Mouse (Mus musculus) ES-Bruce4 (cell line): ENCODE results near the gene Cybc1. TPM values are rescaled to one million over a fixed set of nuclear protein-coding genes. Genes with fewer than 3 reads are reported as not detected.

Experiments used
- H3K27ac ChIP-seq: 2 replicates; pipeline ENCODE4 v1.5.1; 2012; ENCODE audit warnings: low read length, inconsistent platforms; ENCODE audit not compliant: insufficient read depth
- H3K27me3 ChIP-seq: 2 replicates; pipeline ENCODE4 v1.6.1; 2012; ENCODE audit warnings: mild to moderate bottlenecking, low read length, inconsistent platforms; ENCODE audit not compliant: control insufficient read depth, poor library complexity, insufficient read depth, severe bottlenecking
- H3K36me3 ChIP-seq: 2 replicates; pipeline ENCODE4 v1.6.1; 2012; ENCODE audit warnings: inconsistent platforms, mild to moderate bottlenecking, low read length, moderate library complexity; ENCODE audit not compliant: control insufficient read depth, poor library complexity, insufficient read depth, severe bottlenecking
- H3K4me1 ChIP-seq: one replicate; pipeline ENCODE4 v1.8.1; 2011; ENCODE audit warnings: low read length; ENCODE audit not compliant: control insufficient read depth, insufficient read depth
- H3K4me3 ChIP-seq: 2 replicates; pipeline ENCODE4 v1.5.1; 2011; ENCODE audit warnings: low read depth, mild to moderate bottlenecking, low read length
- H3K9ac ChIP-seq: 2 replicates; pipeline ENCODE4 v1.6.1; 2012; ENCODE audit warnings: low read depth, mild to moderate bottlenecking, inconsistent platforms; ENCODE audit not compliant: poor library complexity, severe bottlenecking
- H3K9me3 ChIP-seq: replicated peaks from 2 replicates; pipeline ENCODE4 v1.6.1; 2012; ENCODE audit warnings: mild to moderate bottlenecking, low read length, inconsistent platforms; ENCODE audit not compliant: control insufficient read depth, poor library complexity, insufficient read depth, severe bottlenecking
- CTCF ChIP-seq: IDR thresholded peaks from one replicate; pipeline ENCODE4 v1.8.1; 2011; ENCODE audit warnings: low read depth, low read length
- EP300 ChIP-seq: IDR thresholded peaks from 2 replicates; pipeline ENCODE4 v1.6.1; 2011; ENCODE audit warnings: low read depth, low read length; ENCODE audit not compliant: insufficient read depth
- POLR2A ChIP-seq: IDR thresholded peaks from one replicate; pipeline ENCODE4 v1.8.1; 2011; ENCODE audit warnings: low read length; ENCODE audit not compliant: insufficient read depth
- polyA plus RNA-seq: library from polyadenylated mRNA; stranded (reverse); fragments of >200 nt; gene quantifications from 2 replicates; pipeline ENCODE4 v1.2.4, GENCODE M21; 2011; ENCODE audit warnings: low read depth; ENCODE audit not compliant: missing spikeins, insufficient read depth, insufficient read length

The Cybc1 gene
- polyA plus RNA-seq, 1 experiment, result 14.7 TPM

DNA sequence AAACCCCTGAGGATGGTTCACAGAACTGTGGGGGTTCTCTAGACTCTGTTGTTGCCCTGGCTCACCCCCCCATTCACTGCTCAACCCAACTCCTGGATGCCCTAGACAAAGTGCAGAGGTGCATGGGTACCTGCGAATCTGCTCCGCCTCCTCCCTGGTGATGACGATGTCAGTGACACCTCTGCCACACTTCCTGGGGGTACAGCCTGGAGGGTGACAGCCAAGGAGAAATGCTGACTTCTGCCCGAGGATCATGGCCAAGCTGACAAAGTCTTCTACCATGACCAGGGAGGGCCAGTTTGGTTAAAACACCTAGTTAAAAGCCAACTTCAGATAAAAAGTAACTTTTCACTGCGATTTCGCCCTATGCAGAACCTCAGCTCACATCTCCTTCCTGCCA lies 28.3 kb downstream of the Cybc1 start:
- Histone ChIP-seq H3K27me3 (no peaks in the 10 kb centered on the region), H3K36me3 (no peaks in the 10 kb centered on the region), H3K9ac (no peak overlapping the region), H3K9me3 (no peaks in the 10 kb centered on the region), H3K4me3 (no peak overlapping the region), H3K27ac (no peak overlapping the region), H3K4me1 (no peaks in the 10 kb centered on the region)
- TF ChIP-seq CTCF (no peak), POLR2A (no peak)

DNA sequence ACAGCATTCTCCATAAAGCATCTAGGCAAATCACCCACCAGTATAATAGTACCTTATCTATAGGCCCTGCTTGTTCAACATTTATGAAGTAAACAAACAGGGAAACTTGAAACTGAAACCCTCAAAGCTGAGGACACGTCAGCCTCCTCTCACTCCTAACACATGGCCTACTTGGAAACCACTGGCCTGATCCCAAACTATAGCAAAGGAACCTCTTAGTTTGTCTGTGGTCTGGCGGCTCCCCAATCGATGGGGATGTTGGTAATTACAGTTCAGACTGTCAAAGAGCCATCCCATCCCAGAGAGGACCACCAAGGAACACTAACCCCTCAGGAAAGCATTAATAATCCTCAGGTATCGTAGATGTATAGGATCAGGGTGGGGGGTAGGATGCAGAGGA lies 29.3 kb downstream of the Cybc1 start:
- Histone ChIP-seq H3K36me3 (no peaks in the 10 kb centered on the region), H3K4me1 (no peaks in the 10 kb centered on the region), H3K9me3 (no peaks in the 10 kb centered on the region), H3K27ac (no peak overlapping the region), H3K9ac (no peak overlapping the region), H3K4me3 (no peak overlapping the region), H3K27me3 (no peaks in the 10 kb centered on the region)
- no peak for TF ChIP-seq EP300
- no peak for TF ChIP-seq POLR2A
- TF ChIP-seq CTCF, result no peak

DNA sequence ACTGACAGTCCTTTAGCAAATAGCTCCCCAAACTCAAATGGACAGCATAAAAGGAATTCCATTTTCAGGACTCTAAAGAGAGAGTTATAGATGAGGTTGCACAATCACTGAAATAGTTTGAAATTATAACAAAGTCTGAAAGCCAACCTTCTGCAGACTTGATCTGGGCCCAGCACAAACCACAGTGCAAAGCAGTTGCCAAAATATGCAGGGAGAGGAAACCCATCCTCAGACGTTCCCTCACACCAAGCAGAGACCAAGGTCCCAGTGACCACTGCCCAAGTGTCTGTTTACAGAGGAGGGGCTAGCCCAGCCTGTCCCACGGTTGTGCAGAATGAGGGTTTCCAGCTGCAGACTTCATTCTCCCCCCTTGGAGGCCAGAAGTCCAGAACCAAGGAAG lies 30.5 kb downstream of the Cybc1 start:
- Histone ChIP-seq H3K4me1 (no peaks in the 10 kb centered on the region), H3K27me3 (no peaks in the 10 kb centered on the region), H3K4me3 (no peak overlapping the region), H3K9ac (no peak overlapping the region), H3K36me3 (no peaks in the 10 kb centered on the region), H3K9me3 (no peaks in the 10 kb centered on the region), H3K27ac (no peak overlapping the region)
- TF ChIP-seq EP300, result no peak
- TF ChIP-seq CTCF, result no peak
- no peak for TF ChIP-seq POLR2A

DNA sequence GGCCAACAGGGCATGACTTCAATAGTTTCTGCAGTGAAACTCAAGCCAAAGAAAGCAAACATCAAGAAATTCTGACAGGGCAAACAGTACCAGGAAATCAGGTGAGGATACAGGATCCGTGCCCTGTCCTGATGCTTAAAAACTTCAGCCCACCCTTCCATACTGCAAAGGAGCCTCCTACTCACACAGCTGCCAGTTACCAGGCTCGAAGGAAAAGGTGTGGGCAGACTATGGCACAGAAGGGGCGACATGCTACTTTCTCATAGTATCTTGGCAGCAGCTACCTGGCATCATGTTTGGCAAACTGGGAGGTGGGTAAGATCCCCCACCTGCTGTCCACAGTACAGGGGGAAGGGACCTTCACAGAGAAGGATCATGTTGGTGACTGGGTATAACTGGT lies 35.7 kb downstream of the Cybc1 start:
- Histone ChIP-seq H3K9ac (no peak overlapping the region), H3K36me3 (no peaks in the 10 kb centered on the region), H3K4me3 (no peak overlapping the region), H3K27ac (no peak overlapping the region), H3K27me3 (no peaks in the 10 kb centered on the region), H3K9me3 (no peaks in the 10 kb centered on the region), H3K4me1 (no peaks in the 10 kb centered on the region)
- TF ChIP-seq POLR2A, result no peak
- TF ChIP-seq CTCF, result no peak
- TF ChIP-seq EP300, result no peak

DNA sequence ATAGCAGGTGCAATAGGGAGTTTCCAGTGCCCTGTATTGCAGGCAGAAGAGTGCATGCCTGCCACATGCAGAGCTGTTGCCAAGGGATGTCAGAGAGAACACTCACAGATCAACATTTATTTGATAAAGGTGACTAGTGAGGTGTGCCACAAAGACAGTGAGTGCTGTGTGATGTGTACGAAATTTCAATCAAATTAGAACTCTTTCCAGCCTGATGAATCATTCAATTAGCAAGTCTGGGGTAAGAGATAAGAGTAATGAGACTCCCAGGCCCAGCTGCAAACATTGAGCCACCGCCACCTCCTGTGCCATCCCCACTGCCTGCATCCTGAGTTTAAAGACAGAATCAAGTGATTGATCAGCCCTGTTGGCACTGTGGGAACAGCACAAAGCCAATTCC lies 36.4 kb downstream of the Cybc1 start:
- TF ChIP-seq CTCF (no peak), EP300 (no peak), POLR2A (no peak)
- Histone ChIP-seq H3K27ac (no peak overlapping the region), H3K36me3 (no peaks in the 10 kb centered on the region), H3K4me1 (no peaks in the 10 kb centered on the region), H3K9ac (no peak overlapping the region), H3K27me3 (no peaks in the 10 kb centered on the region), H3K9me3 (no peaks in the 10 kb centered on the region), H3K4me3 (no peak overlapping the region)

DNA sequence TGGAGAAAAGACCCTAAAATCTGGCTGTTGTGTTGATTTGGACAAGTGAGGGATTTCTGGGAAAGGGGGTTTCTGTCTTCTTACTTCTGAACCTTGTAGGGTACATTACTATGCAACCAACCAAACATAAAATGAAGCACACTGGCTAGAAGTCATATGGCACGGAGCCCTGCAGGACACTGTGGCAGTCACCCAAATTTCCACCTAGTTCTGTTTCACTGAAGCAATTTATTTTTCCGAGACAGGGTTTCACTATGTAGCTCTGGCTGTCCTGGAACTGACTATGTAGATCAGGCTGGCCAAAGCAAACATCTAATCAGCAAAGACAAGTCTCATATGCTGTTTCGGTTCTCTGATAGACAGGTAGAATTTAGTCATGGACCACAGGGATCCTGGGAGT lies 39.4 kb downstream of the Cybc1 start:
- no peak overlapping the region for H3K4me3 ChIP-seq
- H3K4me1 ChIP-seq, result no peaks in the 10 kb centered on the region
- no peak overlapping the region for H3K9ac ChIP-seq
- H3K36me3 ChIP-seq, result no peaks in the 10 kb centered on the region
- TF ChIP-seq POLR2A (no peak), EP300 (no peak), CTCF (no peak)
- no peaks in the 10 kb centered on the region for H3K27me3 ChIP-seq
- no peaks in the 10 kb centered on the region for H3K9me3 ChIP-seq
- H3K27ac ChIP-seq, result no peak overlapping the region
